Mouse (Mus musculus): Measurements from ENCODE around the gene Cep164. TPM values are rescaled to one million over a fixed set of nuclear protein-coding genes. Genes with fewer than 3 reads are reported as not detected.

Gene Cep164
- total RNA-seq, 2 experiments from 2014 or later, result 27.3 to 52.8 TPM

GRCm38 (mm10) chr9:45739001-45739701, 89.3 kb downstream of the Cep164 start:
- no peak for ATAC-seq (replicated peaks; ENCODE audit: low FRiP score, poor library complexity, severe bottlenecking)

GRCm38 (mm10) chr9:45733246-45733645, 95.2 kb downstream of the Cep164 start:
- no peak for ATAC-seq (replicated peaks; ENCODE audit: low FRiP score, poor library complexity, severe bottlenecking)

- ATAC-seq (replicated peaks; ENCODE audit: low FRiP score, poor library complexity, severe bottlenecking), result no peak
These were observed 96.6 kb downstream of the Cep164 start for GRCm38 (mm10) chr9:45731851-45732250.

- ATAC-seq (replicated peaks; ENCODE audit: low FRiP score, poor library complexity, severe bottlenecking), result no peak
These were observed 108.5 kb downstream of the Cep164 start for GRCm38 (mm10) chr9:45719997-45720396.

Other genes with a start within 250 kb of the Cep164 start
- 1.0 and 25.7 TPM in 2 replicates for gene Bace1, start 9.9 kb upstream of the Cep164 start, total RNA-seq (2015; ENCODE audit: low replicate concordance)
- 2.5 and 14.2 TPM in 2 replicates for gene Bace1, start 9.9 kb upstream of the Cep164 start, total RNA-seq (2017; ENCODE audit: low replicate concordance)
- 5.9 and 9.6 TPM in 2 replicates for gene Pcsk7, start 77.8 kb upstream of the Cep164 start, total RNA-seq (2015; ENCODE audit: low replicate concordance)
- 8.6 and 11.8 TPM in 2 replicates for gene Pcsk7, start 77.8 kb upstream of the Cep164 start, total RNA-seq (2017; ENCODE audit: low replicate concordance)
- gene Rnf214, start 78.2 kb upstream of the Cep164 start, total RNA-seq (2015; ENCODE audit: low replicate concordance), result 7.3 and 17.3 TPM in 2 replicates
- gene Rnf214, start 78.2 kb upstream of the Cep164 start, total RNA-seq (2017; ENCODE audit: low replicate concordance), result 17.3 and 22.4 TPM in 2 replicates
- 1.5 TPM in 1 of 2 replicates, not detected in the other for gene Tagln, start 107.4 kb upstream of the Cep164 start, total RNA-seq (2015; ENCODE audit: low replicate concordance)
- 3.1 TPM in 1 of 2 replicates, not detected in the other for gene Tagln, start 107.4 kb upstream of the Cep164 start, total RNA-seq (2017; ENCODE audit: low replicate concordance)
- 57.8 and 62.9 TPM in 2 replicates for gene Sidt2, start 126.6 kb upstream of the Cep164 start, total RNA-seq (2015; ENCODE audit: low replicate concordance)
- 111 and 174 TPM in 2 replicates for gene Sidt2, start 126.6 kb upstream of the Cep164 start, total RNA-seq (2017; ENCODE audit: low replicate concordance)
- gene Pafah1b2, start 184.0 kb upstream of the Cep164 start, total RNA-seq (2015; ENCODE audit: low replicate concordance), result 9.4 and 14.2 TPM in 2 replicates
- gene Pafah1b2, start 184.0 kb upstream of the Cep164 start, total RNA-seq (2017; ENCODE audit: low replicate concordance), result 25.8 and 35.8 TPM in 2 replicates
- 7.9 and 9.4 TPM in 2 replicates for gene Sik3, start 184.1 kb upstream of the Cep164 start, total RNA-seq (2015; ENCODE audit: low replicate concordance)
- gene Sik3, start 184.1 kb upstream of the Cep164 start, total RNA-seq (2017; ENCODE audit: low replicate concordance), result 2.5 and 4.5 TPM in 2 replicates

Data from erythroblast, adult 5-6 weeks (primary cell).